Mouse (Mus musculus) 3134 (cell line): Measurements from ENCODE around the gene Liph.
A peak's percentile ranks its signal among the peaks of the same experiment; 100 is the strongest.
"Not testable (repeated sequence)": the region's sequence is repeated elsewhere in the genome, so short reads cannot be mapped to it uniquely, and the experiment has no call there.

Experiments
- DNase-seq: peaks from one replicate; pipeline ENCODE4 v3.0.0-alpha.2; 2011; ENCODE audit warnings: low spot score; ENCODE audit not compliant: insufficient read length; ENCODE audit errors: extremely low read depth

Gene Liph

DNA sequence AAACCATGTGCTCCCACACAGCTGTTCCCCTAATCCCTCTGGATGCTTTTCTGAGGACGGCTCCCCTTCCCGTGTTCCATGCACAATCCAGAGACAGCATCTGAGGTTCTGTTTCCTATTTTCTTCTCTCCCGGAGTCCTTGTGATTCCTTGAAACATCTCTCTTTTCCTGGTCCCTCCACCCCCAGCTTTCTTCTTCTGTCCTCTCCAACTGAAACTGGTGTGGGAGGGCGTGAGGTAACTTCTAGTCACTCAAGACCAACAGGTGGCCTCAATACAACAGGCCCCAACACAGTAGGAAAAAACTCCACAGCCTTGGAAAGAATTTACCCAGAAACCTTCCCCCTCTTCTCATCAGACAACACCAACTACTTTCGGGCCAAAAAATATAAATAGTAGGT, 18.1 kb downstream of the Liph start:
- DNase-seq, result no peak

DNA sequence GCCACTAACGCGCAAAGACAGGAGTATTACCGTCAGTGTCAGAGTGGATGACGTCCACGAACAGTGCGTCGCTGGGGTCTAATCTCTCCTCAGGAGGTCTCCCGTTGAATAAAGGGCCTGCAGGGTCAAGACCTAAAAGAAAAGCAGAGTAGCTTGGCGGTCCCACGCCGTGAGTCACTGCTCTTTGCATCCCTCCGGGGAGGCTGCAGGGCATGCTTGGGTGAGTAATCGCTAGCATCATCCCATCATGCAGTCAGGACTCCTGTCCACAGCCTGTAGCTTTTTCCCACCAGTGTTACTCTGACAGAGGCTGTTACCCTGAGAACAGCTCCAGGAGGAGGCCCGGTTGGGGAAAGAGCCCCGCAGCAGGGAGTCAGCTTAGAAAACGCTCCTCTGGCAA, 19.3 kb downstream of the Liph start:
- DNase-seq, result peak; percentile 63

- DNase-seq, result no peak
These were observed 24.0 kb downstream of the Liph start for GRCm38 (mm10) chr16:21971446-21971845.

- DNase-seq, result no peak
These were observed 24.9 kb downstream of the Liph start for GRCm38 (mm10) chr16:21970536-21970935.

DNA sequence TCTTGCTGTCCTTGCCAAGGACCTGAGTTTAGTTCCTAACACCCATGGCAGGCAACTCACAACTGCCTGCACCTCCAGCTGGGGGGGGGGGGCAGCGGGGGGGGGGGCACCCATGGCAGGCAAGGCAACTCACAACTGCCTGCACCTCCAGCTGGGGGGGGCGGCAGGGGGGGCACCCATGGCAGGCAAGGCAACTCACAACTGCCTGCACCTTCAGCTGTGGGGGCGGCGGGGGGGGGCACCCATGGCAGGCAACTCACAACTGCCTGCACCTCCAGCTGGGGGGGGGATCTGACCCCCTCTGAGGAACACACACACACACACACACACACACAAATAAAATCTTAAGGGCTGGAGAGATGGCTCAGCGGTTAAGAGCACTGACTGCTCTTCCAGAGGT, 25.6 kb downstream of the Liph start:
- no peak for DNase-seq

GRCm38 (mm10) chr16:21965576-21965975, 29.9 kb downstream of the Liph start:
- no peak for DNase-seq

DNA sequence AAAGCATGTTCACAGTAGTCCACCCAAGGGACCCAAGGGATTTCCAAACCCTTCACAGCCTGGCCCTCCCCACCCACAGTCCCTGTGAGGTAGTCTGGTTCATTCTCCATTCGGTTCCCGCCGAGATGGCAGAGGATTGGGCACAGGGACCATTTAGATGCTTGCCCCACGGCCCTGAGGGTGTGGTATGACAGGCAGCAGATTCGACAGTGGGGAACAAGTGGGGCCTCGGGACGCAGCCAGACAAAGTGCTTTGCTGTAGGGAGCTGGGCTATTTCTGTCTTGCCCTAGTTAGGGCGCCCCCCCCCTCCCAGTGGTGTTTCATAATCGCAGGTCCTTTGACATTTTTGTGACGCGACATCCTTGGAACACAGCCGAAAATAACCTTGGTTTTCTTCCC, 39.9 kb downstream of the Liph start:
- DNase-seq, result peak; percentile 55

DNA sequence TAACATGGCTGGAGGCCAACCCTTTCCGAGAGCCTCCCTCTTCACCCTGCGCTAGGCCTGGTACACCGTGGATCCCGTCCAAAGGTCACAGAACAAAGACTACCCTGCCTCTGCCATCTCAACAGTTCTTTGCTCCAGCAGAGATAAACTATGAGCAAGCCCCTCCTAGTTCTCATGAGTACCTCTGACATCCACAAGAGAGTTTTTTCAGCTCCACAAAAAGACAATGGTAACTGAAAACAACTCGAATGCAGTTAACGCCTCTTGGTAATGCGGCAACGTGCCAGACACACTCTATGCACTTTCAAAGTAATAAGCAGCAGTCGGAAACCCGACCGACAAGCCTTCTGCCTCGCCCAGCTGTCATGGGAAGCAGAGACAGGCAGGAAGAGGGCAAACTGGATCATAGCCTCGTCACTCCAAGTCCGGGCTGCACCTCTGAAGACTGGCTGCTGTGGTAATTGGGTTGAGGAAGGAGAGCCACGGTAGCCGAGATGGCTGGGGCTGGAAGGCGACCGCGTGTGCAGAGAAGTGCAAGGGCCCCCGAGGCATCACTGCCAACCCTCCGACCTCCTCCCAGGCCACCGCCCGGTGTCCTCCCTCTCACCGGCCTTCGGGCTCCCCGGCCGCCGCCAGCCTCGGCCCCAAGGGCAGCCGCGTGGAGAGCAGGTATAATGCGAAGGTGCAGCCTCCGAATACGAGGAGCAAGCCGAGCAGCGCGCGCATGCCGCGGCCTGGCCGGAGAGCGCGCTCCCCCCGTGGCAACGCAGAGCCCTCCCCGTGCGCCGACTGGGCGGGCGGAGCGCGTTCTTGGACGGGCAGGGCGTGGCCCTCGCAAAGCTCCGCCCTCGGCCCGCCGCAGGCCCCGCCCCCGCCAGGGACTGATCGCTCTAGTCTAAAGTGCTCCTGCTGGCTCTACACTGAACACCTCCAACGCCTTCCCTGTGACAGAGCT, 48.4 kb downstream of the Liph start, which contains the start of gene Tmem41a:
TSS of gene Tmem41a (minus strand) at position 792 of the 955 bp plus-strand sequence.
- peak; percentile 97 for DNase-seq

DNA sequence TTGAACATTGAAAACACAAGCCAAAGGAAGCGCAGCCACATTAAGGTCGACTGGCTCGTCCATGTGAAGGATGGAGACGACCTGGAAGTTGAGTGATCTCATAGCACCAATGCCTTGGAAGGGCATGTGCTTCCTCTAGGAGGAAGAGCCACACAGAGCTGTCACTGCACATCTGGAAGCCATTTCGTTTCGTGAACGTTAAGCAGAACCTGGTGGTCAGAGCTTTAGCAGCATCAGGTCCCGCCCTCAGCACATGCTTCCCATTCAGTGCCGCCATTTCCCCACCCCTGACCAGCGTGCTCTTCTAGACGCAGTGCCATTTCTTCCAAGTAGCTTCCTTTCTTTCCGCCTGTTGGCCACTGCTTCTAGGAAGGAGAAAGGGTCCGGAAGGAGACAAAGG, 67.0 kb downstream of the Liph start:
- no peak for DNase-seq

DNA sequence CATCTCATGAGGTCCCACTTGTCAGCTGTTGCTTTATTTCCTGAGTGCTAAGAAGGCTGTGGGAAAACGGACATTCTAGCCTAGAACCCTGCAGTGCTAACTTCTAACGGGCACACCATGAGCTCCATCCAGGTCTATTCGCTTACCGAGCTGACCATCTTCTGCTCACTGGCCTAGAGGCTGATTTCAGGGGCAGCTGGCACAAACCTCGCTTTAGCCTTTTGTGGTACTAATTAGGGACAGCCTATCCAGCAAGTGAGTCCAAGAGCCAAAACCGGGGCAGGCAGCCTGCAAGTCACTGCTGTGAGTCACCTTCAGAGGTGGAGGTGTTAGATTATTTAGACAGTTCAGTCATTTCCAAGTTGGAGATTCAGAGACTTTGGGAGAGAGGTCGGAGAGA, 78.8 kb downstream of the Liph start:
- no peak for DNase-seq

GRCm38 (mm10) chr16:21913347-21913746, 82.1 kb downstream of the Liph start:
- DNase-seq, result no peak

GRCm38 (mm10) chr16:21908906-21909305, 86.6 kb downstream of the Liph start:
- DNase-seq, result not testable (repeated sequence)

- DNase-seq, result no peak
These were observed 88.6 kb downstream of the Liph start for GRCm38 (mm10) chr16:21906902-21907301.

DNA sequence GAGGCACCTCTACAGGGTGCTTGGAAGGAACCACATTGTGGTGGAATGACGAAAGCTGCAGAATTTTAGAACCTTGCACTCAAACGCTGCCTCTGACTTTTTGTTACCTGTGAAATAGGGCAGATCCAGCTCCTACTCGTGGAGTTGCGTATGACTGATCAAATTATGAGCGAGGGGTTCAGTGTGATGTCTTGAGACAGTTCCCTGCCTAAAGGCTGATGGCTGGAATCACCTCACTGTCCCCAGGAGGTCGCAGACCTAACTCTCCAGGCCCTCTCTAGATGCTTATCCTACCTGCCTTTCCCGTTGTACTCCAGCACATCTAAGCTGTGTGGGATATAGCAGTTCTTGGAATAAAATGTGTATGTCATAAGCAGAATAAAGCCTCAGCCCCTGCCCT, 89.5 kb downstream of the Liph start:
- no peak for DNase-seq

- DNase-seq, result no peak
These were observed 90.8 kb downstream of the Liph start for GRCm38 (mm10) chr16:21904636-21905035.
